Mouse (Mus musculus) kidney, postnatal 14 days (tissue): ENCODE results near the gene Tpcn2.
A peak's percentile ranks its signal among the peaks of the same experiment; 100 is the strongest.

Experiments
- DNase-seq: peaks from one replicate; pipeline ENCODE4 v3.0.0; 2022; ENCODE audit warnings: mixed read lengths

The Tpcn2 gene

GRCm38 (mm10) chr7:145283487-145284187, at the start of gene Tpcn2:
Tpcn2 (minus strand) TSS chr7:145284011.
- DNase-seq: peak; percentile 96

DNA sequence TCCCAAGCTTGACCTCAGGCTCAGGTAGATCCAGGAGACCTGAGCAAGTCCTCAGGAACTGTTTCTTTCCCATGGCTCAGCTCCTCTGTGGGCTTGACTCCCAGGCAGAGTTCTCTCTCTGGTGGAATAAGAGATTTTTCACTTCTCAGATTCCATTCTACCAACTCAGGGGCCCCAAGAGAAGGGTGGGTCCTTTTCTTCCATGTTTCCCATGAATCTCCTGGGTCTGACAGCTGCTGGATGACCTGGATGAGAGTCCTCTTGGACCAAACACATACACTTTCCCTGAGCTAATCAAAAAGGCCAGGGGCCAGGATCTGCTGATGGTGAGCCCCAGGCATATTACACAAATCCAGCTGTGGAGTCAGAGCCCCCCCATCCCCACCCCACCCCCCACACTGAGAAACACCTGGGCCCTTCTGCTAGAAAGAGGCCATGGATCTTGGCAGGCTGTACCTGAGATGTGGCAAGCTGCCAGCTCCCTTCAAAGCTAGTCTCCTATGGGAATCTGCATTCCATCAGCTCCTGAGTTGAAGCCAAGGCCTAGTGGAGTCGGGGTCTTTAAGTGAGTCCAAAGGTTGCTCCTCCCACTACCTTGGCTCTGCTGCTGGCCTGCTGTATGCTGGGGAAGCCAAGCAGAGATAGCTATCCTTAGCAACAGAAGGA, 48.7 kb upstream of the Tpcn2 start:
- peak; percentile 65 for DNase-seq

GRCm38 (mm10) chr7:145330641-145331040, 46.8 kb upstream of the Tpcn2 start:
- DNase-seq: no peak

DNA sequence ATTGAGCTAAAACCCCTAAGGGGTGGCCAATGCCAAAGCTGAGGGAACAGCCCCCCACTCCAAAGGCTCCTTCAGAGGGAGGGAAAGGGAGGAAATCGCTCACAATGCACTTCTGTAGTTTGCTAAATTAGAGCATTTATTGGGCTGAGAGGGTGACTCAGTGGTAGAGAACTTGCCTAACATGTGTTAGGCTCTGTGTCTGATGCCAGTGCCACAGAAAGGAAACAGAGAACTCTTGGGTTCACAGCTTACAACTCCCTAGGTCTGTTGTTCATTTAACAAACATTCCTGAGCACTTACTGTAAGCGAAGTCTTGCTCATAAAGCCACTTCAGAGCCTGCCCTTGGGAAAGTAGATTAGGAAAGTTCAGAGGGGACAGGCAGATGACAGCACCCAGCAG, 46.2 kb upstream of the Tpcn2 start:
- DNase-seq: no peak

- DNase-seq: no peak
Observed at GRCm38 (mm10) chr7:145325697-145326096, 41.9 kb upstream of the Tpcn2 start.

DNA sequence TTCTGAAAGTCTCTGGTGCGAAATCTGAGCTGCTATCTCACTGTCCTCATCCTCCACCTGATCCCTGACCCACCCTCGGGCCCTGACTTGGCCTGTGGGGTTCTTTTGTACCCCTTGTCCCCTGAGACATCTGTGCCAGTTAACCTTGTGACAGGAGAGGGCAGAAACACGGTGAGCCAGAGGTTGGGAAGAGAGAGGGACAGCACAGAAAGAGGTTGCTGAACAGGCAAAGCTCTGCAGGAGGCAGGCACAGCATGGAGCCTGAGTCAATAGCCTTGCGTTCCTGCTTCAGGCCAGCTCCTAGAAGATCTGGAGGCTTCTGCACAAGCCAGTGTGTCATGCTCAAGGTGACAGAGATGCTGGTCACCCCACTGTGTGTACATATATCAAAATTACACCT, 39.8 kb upstream of the Tpcn2 start:
- DNase-seq: no peak

- no peak for DNase-seq
Observed at GRCm38 (mm10) chr7:145319481-145319880, 35.7 kb upstream of the Tpcn2 start.

- DNase-seq: no peak
Observed at GRCm38 (mm10) chr7:145317522-145317921, 33.7 kb upstream of the Tpcn2 start.

- no peak for DNase-seq
Observed at GRCm38 (mm10) chr7:145314785-145315411, 31.1 kb upstream of the Tpcn2 start, which contains the start of gene Mrgprd. Mrgprd (plus strand) TSS chr7:145314835.

DNA sequence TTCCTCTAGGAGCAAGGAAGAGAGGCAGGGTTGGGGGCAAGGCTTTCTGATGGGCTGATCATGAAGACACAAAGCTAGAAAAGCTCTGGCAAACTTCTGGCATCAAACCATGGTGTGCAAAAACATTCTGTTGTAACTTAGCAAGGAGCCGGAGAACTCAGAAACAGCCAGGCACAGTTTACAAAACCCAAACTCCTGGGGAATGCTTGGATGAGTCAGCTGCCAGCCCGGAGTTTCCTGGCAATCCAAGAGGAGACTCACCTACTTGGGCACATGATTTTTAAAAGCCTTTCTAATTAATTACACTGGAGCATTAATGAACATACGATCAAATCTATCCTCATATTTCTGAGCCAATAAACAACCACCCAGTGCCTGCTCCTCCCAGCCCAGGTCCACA, 28.3 kb upstream of the Tpcn2 start:
- no peak for DNase-seq

DNA sequence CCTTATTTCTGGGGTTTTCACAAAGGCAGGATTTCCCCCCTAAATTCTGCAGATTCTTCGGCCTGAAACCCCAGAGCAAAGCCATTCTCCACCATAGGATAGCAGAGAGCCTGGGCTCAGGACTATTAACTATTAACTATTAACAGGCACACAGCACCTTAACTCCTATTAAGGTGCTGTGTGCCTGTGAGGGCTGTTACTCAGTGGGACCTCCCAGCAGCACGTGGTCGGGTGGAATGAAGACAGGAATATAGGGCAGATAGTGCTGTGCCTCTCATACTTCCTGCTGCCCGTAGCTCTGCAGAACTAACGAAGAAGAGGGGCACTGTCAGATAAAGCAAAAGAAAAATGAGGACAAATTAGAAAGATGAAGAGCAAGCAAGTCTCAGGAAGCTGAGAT, 26.7 kb upstream of the Tpcn2 start:
- DNase-seq: no peak

GRCm38 (mm10) chr7:145309877-145310276, 26.1 kb upstream of the Tpcn2 start:
- DNase-seq: no peak

DNA sequence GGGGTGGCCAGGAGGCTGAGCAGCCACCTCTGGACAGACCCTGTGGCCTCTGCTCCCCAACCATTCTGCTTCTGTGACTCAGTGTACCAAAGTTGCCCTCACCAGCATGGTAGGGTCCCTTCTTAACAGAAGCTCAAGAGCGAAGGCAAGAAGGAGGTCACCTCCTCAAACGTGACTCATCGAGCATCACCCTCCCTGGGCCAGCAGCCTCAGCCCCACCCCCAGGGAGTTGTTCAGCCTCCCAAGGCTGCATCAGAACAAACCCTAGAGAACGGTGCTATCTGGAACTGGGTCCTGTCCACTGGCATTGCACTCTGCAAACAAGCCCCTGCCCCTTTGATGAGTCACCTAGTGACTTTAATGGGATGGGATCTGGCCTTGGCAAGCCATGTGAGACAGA, 25.1 kb upstream of the Tpcn2 start:
- DNase-seq: no peak

GRCm38 (mm10) chr7:145308061-145308675, 24.4 kb upstream of the Tpcn2 start:
- no peak for DNase-seq

GRCm38 (mm10) chr7:145307636-145308035, 23.8 kb upstream of the Tpcn2 start:
- no peak for DNase-seq

DNA sequence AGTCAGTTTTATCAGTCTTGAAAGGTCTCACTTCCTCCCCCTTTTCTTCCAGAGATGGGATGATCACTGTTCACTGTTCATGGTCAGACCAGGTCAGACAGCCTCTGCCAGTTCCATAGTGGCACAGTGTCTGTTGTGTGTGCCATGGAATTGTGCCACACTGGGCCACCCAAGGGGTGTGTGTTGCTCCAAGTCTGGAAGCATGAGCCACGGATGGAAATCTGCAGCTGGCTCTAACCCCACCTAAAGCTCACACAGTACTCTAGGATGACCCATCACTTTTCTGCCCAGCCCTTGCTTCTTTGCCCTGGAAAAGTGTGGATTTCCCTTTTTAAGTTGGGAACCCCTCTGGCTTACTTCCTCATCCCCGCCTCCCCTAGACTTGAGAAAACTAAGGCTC, 20.3 kb upstream of the Tpcn2 start:
- no peak for DNase-seq

GRCm38 (mm10) chr7:145302488-145303285, 18.9 kb upstream of the Tpcn2 start:
- peak; percentile 81 for DNase-seq

DNA sequence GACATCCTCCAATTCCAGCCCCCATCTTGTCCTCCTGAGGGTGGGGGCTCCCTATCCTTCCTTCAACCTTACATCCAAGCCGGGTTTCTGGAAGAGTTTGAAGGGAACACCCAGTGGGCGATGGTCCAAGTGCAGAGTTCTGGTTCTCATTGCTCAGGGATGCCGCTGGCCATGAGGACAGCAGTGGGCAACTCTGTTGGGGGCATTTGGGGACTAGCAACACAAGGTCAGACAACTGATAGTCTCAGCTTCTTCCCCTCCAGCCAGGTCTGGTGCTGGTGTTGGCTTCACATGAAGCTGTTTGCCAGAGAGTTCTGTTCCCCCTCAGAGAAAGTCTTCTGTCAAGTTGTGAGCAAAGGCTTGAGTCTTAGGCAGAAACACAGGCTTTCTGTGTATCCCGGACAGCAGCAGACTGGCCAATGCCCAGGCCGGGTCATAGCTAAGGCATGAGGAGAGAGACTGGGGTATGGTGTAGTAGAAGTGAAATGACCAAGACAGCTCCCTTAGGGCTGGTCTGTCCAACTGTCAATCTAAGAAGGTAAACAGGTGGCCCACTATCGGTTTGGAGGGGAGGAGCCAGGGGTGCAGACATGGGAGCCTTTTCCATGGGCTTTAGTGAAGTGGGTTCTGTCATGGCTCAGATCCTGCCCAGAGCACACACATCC, 17.7 kb upstream of the Tpcn2 start:
- no peak for DNase-seq

DNA sequence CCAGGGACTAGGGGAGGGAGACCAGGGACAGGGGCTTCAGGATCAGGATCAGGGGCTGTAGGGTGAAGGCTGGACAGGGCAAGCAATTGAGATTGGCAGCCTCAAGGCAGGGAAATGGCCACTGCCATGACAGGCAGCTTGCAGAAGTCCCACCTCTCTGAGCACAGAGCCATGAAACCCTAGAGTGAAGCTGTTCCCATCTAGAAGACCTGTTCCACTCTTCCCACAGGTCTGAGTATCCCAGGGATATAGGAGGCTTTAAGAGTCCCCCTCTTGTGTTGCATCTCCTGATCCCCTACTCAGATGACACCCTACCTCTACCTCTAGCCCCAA, 17.2 kb upstream of the Tpcn2 start:
- no peak for DNase-seq

DNA sequence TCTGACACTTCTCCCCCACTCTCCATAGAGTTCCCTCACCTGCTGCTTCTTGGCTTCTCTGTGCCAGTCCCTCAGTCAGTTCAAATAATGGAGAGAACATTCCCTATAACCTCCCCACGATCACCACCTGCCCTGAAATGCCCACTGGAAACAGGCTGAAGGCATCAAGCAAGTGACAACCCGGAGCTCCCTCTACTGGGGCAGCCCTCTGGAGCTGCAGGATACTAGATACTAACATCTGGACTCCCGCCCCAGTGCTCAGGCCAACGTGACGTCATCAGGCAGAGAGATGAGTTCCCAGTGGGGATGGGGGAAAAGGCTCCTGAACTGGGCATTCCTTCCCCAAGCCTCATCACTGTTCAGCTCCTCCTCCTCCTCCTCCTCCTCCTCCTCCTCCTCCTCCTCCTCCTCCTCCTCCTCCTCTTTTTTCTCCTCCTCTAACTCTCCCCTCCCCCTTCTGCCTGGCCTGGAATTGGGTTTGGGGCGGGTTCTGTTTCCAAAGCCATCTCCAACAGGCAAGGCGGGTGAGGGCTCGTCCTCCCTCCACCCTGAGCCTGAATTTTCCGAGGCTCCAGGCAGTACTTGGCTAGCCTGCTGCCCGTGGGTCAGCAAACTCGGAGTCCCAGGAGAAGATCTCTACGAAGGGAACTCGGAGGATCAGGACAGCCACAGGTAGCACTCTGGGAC, 16.7 kb upstream of the Tpcn2 start, which contains the start of gene Mrgprf:
Gene Mrgprf (plus strand): TSS at position 508 of the 687 bp plus-strand sequence.
- peak; percentile 44 for DNase-seq

DNA sequence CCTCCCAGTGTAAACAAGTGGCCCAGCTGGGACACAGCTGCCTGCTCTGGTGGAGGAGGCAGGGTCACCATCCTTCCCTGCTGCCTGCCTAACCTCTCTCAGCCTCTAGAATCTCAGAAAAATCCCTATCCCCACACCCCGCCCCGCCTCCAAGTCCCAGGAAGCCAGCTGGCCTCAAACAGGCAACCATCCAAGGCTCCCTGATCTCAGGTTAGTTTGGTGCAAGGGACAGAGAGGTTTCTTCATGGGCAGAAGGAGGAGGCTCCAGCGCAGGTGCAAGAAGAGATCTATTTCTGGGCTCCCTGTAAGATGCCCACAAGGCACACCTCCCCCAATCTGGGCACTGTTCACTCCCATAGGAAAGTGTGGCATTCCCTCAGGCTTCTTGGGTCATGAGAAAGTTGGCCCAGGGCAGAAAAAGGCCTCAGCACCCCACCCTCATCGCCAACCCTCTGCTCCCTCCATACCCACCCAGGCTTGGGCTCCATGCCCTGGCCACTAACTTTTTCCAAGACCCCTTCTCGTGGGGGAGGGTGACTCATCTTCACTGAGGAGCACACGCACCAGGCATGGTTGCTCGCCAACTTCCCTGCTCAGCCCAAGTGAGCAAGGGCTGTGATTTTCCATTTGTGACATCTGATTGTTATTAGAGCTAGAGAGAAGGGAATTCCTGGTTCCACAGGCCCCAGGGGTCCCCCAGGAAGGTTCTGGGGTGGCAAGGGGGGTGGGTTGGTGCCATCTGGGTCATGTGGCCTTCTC, 15.9 kb upstream of the Tpcn2 start:
- peak; percentile 47 for DNase-seq
